Comparison of ENCODE assay signal across 8 mouse cellular contexts in genomic region chr4:55533196-55533802, GRCm38 (mm10). TPM values are rescaled to one million over a fixed set of nuclear protein-coding genes. Genes with fewer than 3 reads are reported as not detected.
DNase-seq lines count a peak whose midpoint lies in the region; ATAC-seq and TF ChIP-seq lines count a peak whose summit lies in the region.

No protein-coding gene starts in this region.

- peaks cover 6% of the 10 kb centered on the region; the same call in 1 of the 2 replicates for H3K4me1 ChIP-seq in kidney, postnatal 0 days (replicated peaks; ENCODE audit: insufficient read depth, low read length)
- peaks cover 34% of the 10 kb centered on the region for H3K4me1 ChIP-seq in neural tube, embryonic 13.5 days (replicated peaks)

- H3K27ac ChIP-seq in kidney, postnatal 0 days: peak overlapping the region; percentile 90
- H3K27ac ChIP-seq in neural tube, embryonic 13.5 days (replicated peaks): peak overlapping the region; percentile 93

- H3K9me3 ChIP-seq in kidney, postnatal 0 days (replicated peaks; ENCODE audit: low read length): no peaks in the 10 kb centered on the region
- H3K9me3 ChIP-seq in neural tube, embryonic 13.5 days: no peaks in the 10 kb centered on the region

- H3K4me2 ChIP-seq in kidney, postnatal 0 days (ENCODE audit: low read length): peak overlapping the region; percentile 97
- H3K4me2 ChIP-seq in neural tube, embryonic 13.5 days: peak overlapping the region; percentile 93

- peak; percentile 37 for DNase-seq in embryo, embryonic 10 days (ENCODE audit: low spot score)
- no peak for DNase-seq in embryo, embryonic 9.5 days (ENCODE audit: extremely low spot score)
- DNase-seq in right cerebral cortex, postnatal 4 days: peak; percentile 14
- no peak for DNase-seq in right cerebral cortex, postnatal 25 days
- DNase-seq in kidney, postnatal 0 days (ENCODE audit: low spot score): peak; percentile 53
- DNase-seq in adrenal gland, adult 8-10 months: no peak

- peak overlapping the region; percentile 68 for H3K4me3 ChIP-seq in kidney, postnatal 0 days (replicated peaks; ENCODE audit: low read depth, low read length)
- peak overlapping the region; percentile 59 for H3K4me3 ChIP-seq in neural tube, embryonic 13.5 days

- no peak for ATAC-seq in kidney, postnatal 0 days (replicated peaks; ENCODE audit: low FRiP score, low read depth)
- peak; percentile 7; the same call in 1 of the 2 replicates for ATAC-seq in neural tube, embryonic 13.5 days (ENCODE audit: low read depth)
- ATAC-seq in erythroid progenitor cell, adult 5-6 weeks (replicated peaks; ENCODE audit: low FRiP score, poor library complexity, severe bottlenecking): no peak

- H3K36me3 ChIP-seq in kidney, postnatal 0 days (ENCODE audit: insufficient read depth, low read length): no peaks in the 10 kb centered on the region
- no peaks in the 10 kb centered on the region for H3K36me3 ChIP-seq in neural tube, embryonic 13.5 days

- WGBS in kidney, postnatal 0 days: under 1% methylated on average over 21 of the region's 21 CpGs
- WGBS in neural tube, embryonic 13.5 days: 1% methylated on average over 21 of the region's 21 CpGs

- peak overlapping the region; percentile 78 for H3K9ac ChIP-seq in kidney, postnatal 0 days (ENCODE audit: low read depth, low read length)
- H3K9ac ChIP-seq in neural tube, embryonic 13.5 days: peak overlapping the region; percentile 81

- TF ChIP-seq CTCF in kidney, postnatal 0 days (IDR thresholded peaks at IDR 0.05; ENCODE audit: low read depth): no peak

- no peaks in the 10 kb centered on the region for H3K27me3 ChIP-seq in kidney, postnatal 0 days (ENCODE audit: insufficient read depth, low read length)
- peaks cover 53% of the 10 kb centered on the region for H3K27me3 ChIP-seq in neural tube, embryonic 13.5 days

RNA-seq across cellular contexts. Expression of gene Klf4, which starts 1.0 kb away (rescaled TPM):
- polyA plus RNA-seq in kidney, postnatal 0 days (2015; fragmentation: Nextera tagmentation; extraction: Ambion mirVana): 6.6 and 7.3 TPM in 2 replicates
- 2.7 and 3.9 TPM in 2 replicates for polyA plus RNA-seq in neural tube, embryonic 13.5 days (2015; fragmentation: Nextera tagmentation; extraction: Ambion mirVana)
- total RNA-seq in erythroid progenitor cell, adult 5-6 weeks (2015; ENCODE audit: low replicate concordance): 5.8 and 10.9 TPM in 2 replicates
- total RNA-seq in erythroid progenitor cell, adult 5-6 weeks (2017; ENCODE audit: low replicate concordance): 3.2 and 4.6 TPM in 2 replicates
- total RNA-seq in adrenal gland, adult 8-10 months (2022): 10 to 100 TPM; 11.0 to 13.9 (median 12.1) TPM

Comparison
In these comparisons a context has a peak if more than half of its experiments do, and no peak if none do; other contexts are left out.
1. DNase-seq: peak in embryo, embryonic 10 days (single experiment), right cerebral cortex, postnatal 4 days (single experiment) and kidney, postnatal 0 days (single experiment); none in embryo, embryonic 9.5 days (single experiment), right cerebral cortex, postnatal 25 days (single experiment) and adrenal gland, adult 8-10 months (single experiment).